Mouse (Mus musculus) kidney, postnatal 10 days (tissue): ENCODE results near the gene Lrrn4cl.
"Not testable (repeated sequence)": the region's sequence is repeated elsewhere in the genome, so short reads cannot be mapped to it uniquely, and the experiment has no call there.

ENCODE experiments used
- DNase-seq: peaks from one replicate; pipeline ENCODE4 v3.0.0; 2021; ENCODE audit warnings: mixed read lengths

Lrrn4cl gene

GRCm38 (mm10) chr19:8850402-8850901 lies at the start of gene Lrrn4cl:
TSS of gene Lrrn4cl (plus strand) at chr19:8850768.
- peak; percentile 55 for DNase-seq

DNA sequence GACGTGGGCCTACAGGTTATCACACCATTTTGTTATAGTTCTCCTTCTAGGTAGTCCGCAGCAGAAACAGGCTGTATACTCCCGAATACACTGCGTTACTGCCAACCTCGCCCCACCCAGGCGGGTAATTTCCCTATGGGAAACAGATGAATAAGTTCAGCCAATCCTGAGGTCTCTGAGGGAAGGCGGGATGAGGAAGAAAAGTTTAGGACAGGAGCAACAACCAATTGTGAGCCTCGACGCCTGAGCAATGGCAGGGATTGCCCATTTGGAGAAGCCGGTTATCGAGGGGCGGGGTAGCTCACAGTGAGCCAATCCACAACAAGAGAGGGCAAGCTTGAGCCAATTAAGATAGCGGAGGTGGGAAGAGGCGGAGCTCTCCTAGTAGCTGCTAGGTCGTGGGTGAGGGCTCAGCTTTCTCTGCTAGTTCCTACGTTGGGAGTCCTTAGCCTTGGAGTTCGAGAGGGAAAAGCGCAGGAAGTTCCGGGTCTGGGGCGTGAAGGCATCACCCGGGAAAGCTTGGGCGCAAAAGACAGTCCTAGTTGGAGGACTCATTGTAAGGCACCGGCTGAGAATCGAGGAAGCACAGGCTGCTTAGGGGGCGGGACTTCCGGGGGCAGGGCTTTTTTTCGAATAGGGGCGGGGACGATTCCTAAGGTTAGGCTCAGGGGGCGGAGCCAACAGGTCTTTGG lies 48.3 kb upstream of the Lrrn4cl start, which contains the start of gene Zbtb3:
Gene Zbtb3 (plus strand): TSS at position 426 of the 692 bp plus-strand sequence.
- DNase-seq, result peak; percentile 95

DNA sequence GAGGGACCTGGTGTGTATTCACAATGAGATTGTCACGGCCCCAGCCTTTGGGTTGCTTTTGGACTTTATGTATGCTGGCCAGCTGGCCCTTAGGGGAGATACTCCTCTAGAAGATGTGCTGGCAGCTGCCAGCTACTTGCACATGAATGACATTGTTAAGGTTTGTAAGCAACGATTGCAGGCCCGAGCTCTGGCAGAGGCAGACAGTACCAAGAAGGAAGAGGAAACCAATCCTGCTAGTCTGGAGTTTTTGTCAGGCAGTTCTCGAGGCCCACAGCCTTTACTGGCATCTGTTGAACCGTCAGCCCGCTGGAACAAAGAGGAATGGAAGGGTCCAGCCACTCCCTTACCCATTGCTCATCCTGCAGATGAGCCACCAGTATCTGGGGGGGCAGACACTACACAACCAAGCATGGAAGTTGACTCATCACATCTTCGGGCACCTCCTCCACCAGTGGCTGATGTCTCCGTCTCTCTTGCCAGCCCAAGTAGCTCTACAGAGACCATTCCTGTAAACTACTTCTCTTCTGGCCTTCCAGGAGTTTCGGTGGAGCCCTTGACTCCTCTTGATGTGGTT lies 47.3 kb upstream of the Lrrn4cl start:
- DNase-seq, result no peak

GRCm38 (mm10) chr19:8803879-8804660 lies 46.5 kb upstream of the Lrrn4cl start:
- no peak for DNase-seq

DNA sequence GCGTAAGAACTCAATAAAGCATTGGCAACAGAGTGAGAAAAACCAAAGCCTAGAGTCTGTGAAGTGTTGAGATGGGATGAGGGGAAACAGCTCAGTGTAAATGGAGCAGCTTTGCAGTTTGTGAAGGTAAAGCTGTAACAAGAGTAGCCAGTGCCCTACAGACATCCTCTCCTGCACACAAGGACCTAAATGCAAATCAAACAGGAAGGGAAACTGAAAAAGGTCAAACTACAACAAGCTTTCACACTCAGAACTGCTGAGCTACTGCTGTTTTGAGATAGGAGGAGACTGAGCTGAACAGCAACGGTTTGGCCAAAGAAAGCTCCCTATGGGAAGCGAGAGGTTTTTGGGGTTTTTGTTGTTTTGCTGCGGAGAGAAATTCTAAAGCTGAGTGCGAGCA lies 43.8 kb upstream of the Lrrn4cl start:
- DNase-seq, result no peak

- peak; percentile 49 for DNase-seq
Measured at GRCm38 (mm10) chr19:8815812-8816211, 34.8 kb upstream of the Lrrn4cl start.

- DNase-seq, result no peak
Measured at GRCm38 (mm10) chr19:8817001-8817400, 33.6 kb upstream of the Lrrn4cl start.

DNA sequence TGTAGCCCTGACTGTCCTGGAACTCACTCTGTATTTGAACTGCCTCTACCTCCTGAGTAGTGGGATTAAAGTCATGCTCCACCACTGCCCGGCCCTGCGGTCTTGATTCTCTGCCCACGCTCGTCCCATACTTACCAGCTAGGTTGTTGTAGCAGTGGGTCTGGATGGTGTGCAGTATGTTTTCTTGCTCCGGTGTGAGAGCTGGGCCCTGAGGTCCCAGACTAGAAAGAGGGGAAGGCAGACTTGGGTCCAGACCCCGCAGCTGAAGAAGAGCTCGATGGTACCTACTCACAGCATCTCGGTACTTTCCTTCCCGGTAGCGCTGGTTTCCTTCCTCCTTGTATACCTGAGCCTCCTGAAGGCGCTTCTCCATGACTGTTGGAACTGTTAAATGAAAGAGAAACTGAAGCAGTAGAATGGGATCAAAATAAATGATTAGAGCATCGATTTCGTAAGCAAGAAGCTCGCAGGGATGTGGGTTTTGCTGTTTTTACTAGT lies 32.2 kb upstream of the Lrrn4cl start:
- no peak for DNase-seq

- peak; percentile 98 for DNase-seq
Measured at GRCm38 (mm10) chr19:8818801-8819595, 31.6 kb upstream of the Lrrn4cl start, which contains the start of gene Ttc9c. TSS of gene Ttc9c (minus strand) at chr19:8819333.

DNA sequence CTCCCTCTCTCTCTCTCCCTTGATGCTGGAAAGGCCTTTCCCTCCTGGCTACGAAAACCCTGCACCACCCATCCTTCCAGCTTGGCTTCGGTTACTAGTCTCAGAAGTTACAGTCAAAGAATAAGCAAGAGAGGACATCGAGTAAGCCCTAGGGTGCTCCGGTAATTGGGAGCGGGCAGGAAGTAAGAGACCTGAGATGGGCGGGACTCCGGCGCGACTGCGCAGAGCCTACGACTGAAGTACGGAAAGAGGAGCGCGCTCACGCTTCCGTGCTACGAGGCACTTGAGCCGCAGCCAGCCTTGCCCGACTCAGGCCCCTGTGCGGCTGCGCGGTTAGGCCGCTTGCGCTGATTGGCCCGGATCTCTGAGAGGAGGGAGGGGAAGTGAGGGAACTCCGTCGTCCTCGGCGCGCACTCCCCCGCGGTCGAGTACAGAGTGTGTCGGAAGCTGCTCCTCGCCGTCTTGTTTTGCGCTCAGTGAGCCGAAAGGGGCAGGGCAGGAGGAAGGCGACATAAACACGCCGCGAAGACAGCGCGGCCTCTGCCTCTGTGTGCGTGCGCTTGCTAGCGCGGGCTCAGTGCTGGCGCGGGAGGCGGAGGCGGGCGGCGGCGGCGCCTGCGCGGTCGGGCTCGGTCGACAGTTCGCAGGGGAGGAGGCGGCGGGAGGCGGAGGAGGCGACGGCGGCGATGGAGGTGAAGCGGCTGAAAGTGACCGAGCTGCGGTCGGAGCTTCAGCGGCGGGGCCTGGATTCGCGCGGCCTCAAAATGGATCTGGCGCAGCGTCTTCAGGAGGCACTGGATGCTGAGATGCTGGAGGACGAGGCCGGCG lies 30.8 kb upstream of the Lrrn4cl start, which contains the start of gene Hnrnpul2:
Gene Hnrnpul2 (plus strand): TSS at position 415 of the 828 bp plus-strand sequence.
- peak; percentile 99 for DNase-seq

DNA sequence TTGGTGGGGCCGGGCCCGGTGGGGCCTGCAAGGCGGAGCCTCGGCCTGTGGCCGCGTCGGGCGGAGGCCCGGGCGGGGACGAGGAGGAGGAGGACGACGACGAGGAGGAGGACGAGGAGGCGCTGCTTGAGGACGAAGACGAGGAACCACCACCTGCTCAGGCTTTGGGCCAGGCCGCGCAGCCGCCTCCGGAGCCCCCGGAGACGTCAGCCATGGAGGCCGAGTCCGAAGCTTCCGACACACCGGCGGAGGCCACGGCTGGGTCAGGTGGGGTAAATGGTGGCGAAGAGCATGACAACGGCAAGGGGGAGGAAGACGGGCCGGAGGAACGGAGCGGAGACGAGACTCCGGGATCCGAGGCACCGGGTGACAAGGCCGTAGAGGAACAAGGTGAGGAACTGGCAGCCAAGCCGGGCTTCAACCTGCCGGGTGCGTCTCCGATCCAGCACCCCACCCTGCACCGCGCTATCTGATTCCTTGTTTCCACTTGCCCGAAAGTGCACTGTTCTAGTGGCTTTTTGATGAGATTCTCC lies 30.1 kb upstream of the Lrrn4cl start:
- no peak for DNase-seq

- DNase-seq, result no peak
Measured at GRCm38 (mm10) chr19:8821146-8821545, 29.4 kb upstream of the Lrrn4cl start.

GRCm38 (mm10) chr19:8822696-8823095 lies 27.9 kb upstream of the Lrrn4cl start:
- no peak for DNase-seq

DNA sequence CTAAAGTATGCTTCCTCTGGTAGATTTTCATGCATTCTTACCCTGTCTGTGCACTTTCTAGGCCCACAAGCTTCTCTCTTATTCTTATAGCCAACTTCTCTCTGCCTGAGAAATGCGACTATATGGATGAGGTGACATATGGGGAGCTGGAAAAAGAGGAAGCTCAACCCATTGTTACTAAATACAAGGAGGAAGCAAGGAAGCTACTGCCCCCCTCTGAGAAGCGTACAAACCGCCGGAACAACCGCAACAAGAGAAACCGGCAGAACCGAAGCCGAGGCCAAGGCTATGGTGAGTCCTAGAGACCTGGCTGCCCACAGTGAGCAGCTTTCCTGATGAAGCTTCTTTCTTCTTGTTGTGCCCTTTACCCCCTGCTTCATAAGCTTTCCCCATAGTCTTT lies 20.9 kb upstream of the Lrrn4cl start, which contains the start of gene AC129217.1:
Gene AC129217.1 (plus strand): TSS at position 114 of the 400 bp plus-strand sequence.
- no peak for DNase-seq

- DNase-seq, result no peak
Measured at GRCm38 (mm10) chr19:8830664-8831063, 19.9 kb upstream of the Lrrn4cl start.

DNA sequence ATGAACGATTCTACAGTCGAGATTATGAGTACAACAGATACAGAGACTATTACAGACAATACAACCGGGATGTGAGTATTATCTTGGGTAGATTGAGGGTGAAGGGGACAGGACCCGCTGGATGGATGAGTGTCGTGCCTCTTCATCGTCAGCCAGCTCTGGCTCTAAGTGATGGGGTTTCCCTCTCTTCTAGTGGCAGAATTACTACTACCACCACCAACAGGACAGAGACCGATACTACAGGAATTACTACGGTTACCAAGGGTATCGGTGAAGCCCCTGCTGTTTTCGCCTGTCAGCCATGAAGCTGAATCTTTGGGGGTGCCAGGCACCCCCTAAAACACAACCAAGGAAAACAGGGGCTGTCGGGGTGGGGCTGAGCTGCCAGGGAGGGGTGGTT lies 19.3 kb upstream of the Lrrn4cl start:
- no peak for DNase-seq

GRCm38 (mm10) chr19:8832971-8833370 lies 17.6 kb upstream of the Lrrn4cl start:
- no peak for DNase-seq

DNA sequence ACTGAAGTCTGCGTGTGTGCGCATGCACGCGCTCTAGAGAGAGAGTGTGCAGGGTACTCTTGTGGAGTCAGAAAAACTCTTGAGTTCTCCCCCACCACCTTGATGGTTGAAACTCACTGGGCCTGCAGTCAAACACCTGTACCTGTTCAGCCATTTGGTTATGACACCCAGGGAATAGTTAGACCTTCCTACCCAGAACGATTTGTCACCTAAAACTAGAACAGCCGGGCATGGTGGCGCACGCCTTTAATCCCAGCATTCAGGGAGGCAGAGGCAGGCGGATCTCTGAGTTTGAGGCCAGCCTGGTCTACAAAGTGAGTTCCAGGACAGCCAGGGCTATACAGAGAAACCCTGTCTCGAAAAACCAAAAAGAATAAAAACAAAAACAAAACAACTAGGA lies 14.2 kb upstream of the Lrrn4cl start:
- DNase-seq, result not testable (repeated sequence)

GRCm38 (mm10) chr19:8837251-8837791 lies 13.2 kb upstream of the Lrrn4cl start, which contains the start of gene Bscl2:
TSS of gene Bscl2 (plus strand) at chr19:8837467.
- peak; percentile 90 for DNase-seq

- peak; percentile 79 for DNase-seq
Measured at GRCm38 (mm10) chr19:8838041-8838730, 12.4 kb upstream of the Lrrn4cl start.
